Mouse (Mus musculus) lung, postnatal 4 days (tissue): ENCODE results near the gene Gm10192.
"Not testable (repeated sequence)": the region's sequence is repeated elsewhere in the genome, so short reads cannot be mapped to it uniquely, and the experiment has no call there.

Source experiments
- DNase-seq, 2 experiments: peaks; one replicate each; pipeline ENCODE4 v3.0.0; 2021

The Gm10192 gene

DNA sequence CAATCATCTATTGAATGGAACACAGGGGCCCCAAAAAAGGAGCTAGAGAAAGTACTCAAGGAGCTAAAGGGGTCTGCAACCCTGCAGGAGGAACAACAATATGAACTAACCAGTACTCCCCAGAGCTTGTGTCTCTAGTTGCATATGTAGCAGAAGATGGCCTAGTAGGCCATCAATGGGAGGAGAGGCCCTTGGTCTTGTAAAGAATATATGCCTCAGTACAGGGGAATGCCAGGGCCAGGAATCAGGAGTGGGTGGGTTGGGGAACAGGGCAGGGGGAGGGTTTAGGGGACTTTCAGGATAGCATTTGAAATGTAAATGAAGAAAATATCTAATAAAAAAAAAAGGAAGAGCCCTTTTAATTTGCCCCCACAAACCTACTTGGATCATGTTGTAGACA, at the start of gene Gm10192:
Gene Gm10192 (minus strand): TSS at position 101 of the 400 bp plus-strand sequence.
- not testable (repeated sequence) for DNase-seq

DNA sequence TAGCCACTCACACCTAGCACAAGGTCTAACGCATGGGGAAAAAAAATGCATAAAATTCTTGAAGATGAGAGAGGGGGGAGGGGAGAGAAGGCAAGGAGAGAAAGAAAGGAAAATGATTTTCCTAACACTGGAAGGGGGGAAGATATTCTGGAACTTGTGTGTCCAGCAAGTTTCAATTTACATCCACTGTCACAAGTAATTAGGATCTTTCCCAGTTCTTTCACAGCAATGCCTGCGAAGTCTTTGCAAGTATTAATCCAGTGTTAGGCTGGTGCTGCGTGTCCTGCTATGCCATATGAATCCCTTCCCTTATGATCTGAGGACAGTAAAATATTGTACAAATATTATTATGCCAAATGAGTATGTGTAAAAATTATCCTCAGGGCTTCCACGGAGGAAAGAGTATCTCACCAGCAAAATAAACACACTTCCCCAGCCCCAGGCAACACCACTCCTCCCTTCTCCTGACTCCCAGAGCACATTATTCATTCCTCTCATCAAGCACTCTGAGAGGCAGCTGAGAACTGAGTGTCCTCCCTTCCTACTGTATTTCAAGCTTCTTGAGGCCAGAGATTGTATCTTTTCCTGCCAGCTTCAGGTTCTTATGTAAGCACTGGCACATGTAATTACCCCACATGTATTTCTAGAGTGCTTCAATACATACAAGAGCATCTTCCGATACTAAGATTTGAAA, 47.6 kb upstream of the Gm10192 start:
- DNase-seq, result no peak

DNA sequence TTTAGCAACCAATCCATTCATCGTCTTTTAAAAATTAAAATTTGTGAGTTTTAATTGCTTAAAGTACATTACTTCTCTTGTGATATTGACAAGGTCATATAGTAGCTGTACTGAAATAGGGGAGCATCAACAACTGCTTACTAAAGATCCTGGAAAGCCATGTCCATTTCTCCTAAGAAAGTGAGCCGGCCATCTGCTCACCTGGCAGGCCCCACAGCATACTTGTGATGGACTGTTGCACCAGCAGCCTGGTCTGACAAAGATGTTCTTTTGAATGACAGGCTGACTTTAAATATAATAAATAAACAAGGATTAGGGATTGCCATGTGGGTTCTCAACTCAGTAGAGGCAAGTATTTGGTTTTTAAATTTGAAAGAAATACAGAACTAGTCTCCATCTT, 36.7 kb upstream of the Gm10192 start:
- DNase-seq, result no peak

DNA sequence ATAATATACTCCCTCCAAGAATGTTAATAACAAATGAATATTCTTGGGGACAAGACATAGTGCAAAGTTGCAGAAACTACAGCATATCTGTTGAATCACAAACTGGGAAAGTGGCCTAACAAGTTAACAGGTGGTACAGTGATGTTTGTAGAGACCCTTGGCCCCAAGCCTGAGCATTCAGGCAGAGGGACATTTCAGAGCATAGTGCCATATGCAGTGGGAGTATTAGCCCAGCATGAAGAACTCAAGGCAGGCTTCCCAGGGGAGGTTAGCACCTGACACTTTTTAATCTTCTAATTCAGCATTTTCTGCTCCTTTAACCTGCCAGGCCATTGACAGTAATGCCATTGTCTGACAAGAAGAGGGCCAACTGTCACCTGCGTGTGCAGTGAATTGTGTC, 34.9 kb upstream of the Gm10192 start:
- no peak for DNase-seq

DNA sequence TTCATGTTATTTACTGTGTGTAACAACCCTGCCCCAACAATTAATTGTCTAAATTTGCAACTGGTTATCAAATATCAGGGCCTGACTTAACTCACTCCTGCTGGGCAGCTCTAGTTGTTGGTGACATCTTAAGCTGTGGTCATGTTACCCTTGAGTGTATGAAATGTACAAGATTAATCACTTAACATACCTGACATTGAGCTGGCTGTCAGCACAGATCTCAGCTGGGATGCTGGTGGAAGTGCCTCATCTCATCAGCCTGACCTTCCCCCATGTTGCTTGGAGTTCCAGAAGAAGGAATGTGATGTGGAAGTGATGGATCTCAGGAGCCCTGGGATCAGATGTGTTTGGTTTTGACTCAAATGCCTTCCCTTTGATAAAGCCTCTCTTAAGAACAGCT, 29.5 kb upstream of the Gm10192 start:
- no peak for DNase-seq

DNA sequence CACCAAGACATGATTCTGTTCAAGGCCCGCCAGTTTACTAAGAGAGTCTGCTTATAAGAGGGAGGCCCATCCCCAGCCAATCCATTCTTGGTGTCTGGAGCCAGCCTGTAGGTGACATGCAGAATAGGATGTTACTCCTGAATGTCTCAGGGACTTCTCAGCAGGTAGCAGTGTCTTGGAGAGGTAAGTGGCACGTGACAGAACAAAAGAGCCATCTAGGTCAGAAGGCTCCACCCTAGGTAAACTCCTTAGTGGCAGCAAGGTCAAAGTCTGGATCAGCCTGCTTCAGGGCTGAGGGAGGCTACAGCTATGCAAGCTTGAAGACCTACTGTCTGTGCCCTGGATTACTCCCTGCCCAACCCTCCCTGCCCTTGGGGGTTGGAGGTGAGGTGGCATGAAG, 20.0 kb upstream of the Gm10192 start:
- DNase-seq, result not testable (repeated sequence)

DNA sequence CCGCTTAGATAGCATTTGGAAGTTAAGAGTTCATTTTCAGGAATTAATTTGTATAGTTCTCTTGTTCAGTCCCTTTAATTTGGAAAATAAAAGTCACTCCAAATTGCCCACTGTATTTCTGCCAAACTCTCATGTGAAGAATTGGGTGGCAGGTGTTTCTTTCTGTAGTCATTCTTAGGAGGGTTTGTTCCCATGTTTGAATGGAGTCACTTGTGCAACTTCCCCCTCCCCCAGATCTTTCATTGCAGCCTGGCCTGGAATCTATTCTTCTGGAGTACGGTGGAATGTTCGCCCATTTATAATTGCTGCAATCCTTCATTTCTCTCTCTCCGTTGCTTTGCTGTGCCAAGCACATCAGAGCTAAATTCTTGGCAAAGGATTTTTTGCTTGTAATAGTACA, 10.2 kb upstream of the Gm10192 start:
- no peak for DNase-seq

DNA sequence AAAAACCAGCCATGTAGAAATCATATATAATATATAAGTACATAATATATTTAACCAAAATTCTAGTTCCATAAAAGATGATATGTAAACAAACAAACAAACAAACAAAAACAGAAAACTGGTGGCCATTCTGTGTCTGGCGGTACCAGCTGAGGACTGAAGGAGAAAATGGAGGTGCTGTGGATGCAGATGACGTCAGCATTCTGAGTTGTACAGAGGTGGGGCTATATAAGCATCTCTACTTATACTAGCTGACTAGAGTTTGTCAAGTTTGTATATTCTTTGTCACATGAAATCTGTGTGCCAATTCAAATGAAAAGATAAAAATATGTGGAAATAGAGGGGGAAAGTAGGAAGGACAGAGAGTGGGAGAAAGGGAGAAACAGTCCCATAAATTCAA, 9.6 kb upstream of the Gm10192 start:
- no peak for DNase-seq

DNA sequence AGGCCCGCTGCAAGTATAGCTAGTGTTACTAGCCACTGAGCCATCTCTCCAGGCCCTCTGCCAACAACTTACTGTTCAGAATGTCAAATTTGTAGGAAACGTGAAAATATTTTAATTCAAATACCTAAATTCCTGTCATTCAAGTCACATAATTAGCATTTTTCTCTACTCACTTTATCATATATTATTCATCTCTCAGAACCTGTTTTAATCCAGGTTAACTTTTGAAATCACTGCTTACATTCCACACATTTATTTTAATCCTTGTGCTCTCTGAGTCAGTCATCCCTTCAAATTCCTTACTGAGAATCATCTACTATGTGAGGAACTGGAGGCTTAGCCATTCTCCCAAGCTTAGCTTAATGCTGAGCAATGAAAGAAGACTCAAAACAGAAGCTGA, 2.6 kb downstream of the Gm10192 start:
- DNase-seq, result no peak

DNA sequence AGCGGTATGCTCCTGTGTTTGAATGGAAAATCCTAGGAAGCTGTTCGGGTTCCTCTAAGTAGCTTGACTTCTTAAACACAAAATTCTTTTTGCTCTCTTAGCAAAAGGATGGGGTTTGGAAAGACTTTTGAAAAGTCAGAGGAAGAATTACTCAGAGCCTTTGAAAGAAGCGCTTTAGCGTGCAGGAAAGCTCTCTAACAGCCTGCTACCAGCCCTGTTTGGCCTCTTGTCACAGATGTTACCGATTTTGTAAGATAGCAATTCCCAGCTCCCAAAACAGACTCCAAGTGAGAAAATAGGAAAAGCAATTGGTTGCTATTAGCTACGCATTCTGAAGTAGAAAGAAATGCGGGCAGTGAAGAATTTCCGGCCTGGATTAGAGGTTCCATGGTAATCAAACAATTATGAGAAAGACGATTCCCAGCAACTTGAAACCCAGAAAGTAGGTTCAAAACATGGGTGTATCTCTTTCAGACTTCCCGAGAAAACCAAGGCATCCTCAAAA, 26.1 kb downstream of the Gm10192 start:
- no peak for DNase-seq

DNA sequence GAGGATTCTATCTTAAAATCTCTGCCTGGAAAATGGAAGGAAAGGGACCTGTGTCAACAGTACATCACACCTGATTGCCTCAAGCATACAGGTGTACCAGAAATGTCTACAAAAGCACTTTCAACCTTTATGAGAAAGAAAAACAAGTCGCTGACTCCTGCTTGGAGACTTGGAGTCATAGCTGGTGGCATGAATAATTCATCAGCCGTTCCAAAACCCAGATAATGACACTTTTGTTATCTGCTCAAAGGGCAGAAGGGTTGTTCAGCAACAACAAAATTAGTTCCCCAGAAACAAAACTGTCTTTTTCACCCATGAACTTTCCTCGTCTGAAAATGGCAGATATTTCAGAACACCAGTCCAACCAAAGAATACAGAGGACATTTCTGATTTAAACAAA, 26.9 kb downstream of the Gm10192 start:
- no peak for DNase-seq

DNA sequence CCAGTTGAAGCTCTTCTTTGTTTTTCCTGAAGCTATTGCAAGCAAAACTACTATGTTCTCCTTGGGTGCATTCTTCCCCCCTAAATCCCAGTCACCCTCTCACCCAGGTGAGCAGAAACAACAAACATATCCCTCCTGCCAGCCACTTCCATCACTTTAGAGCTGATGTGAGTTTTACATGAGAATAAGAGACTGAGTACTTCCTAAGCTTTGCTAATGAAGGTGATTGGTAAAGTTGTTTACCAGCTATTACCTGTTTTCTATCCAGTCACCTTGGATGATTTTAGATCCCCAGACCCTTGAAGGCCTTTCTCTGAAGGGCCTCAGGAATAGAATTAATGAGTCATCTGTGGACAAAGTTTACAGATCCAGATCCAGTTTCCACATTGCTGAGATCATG, 29.4 kb downstream of the Gm10192 start:
- no peak for DNase-seq

DNA sequence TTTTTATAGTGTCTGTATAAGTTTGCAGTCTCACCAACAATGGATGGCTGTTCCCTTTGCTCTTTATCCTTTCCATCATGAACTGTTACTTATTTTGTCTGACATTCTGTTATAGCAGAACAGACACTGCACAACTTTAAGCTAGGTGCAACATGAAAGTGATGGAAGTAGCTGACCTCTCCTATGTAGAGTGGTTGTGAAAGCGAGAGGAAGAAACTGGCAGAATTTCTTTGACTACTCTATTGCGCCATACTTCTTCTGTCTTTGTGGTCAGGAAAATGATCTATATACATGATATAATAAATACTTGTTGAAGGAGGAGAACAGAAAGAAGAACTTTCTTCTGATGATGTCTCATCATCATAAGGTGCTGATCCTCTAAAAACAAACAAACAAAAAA, 40.5 kb downstream of the Gm10192 start:
- no peak for DNase-seq
